Mouse (Mus musculus) forebrain, embryonic 12.5 days (tissue): Measurements from ENCODE around the gene Dmbt1. TPM values are rescaled to one million over a fixed set of nuclear protein-coding genes. Genes with fewer than 3 reads are reported as not detected.
"Not testable (repeated sequence)": the region's sequence is repeated elsewhere in the genome, so short reads cannot be mapped to it uniquely, and the experiment has no call there.

Experiments
- ATAC-seq: fragments of 200-750 bp; cut with Nextera tagmentation; 2 replicates; pipeline ENCODE4 v1.8.0; 2017; ENCODE audit warnings: moderate TSS enrichment; ENCODE audit not compliant: low FRiP score
- H3K27ac ChIP-seq: fragments of 300-500 bp; sonication (generic); 2 replicates; pipeline ENCODE4 v1.5.1; 2016; ENCODE audit warnings: mild to moderate bottlenecking
- H3K27me3 ChIP-seq: fragments of 300-500 bp; sonication (generic); 2 replicates; pipeline ENCODE4 v1.6.1; 2016; ENCODE audit warnings: mild to moderate bottlenecking
- H3K36me3 ChIP-seq: fragments of 300-500 bp; sonication (generic); replicated peaks from 2 replicates; pipeline ENCODE4 v1.6.1; 2016; ENCODE audit warnings: mild to moderate bottlenecking
- H3K4me1 ChIP-seq: fragments of 300-500 bp; sonication (generic); 2 replicates; pipeline ENCODE4 v1.6.1; 2016
- H3K4me2 ChIP-seq: fragments of 300-500 bp; sonication (generic); 2 replicates; pipeline ENCODE4 v1.6.1; 2016; ENCODE audit warnings: mild to moderate bottlenecking, moderate library complexity
- H3K4me3 ChIP-seq: fragments of 300-500 bp; sonication (generic); replicated peaks from 2 replicates; pipeline ENCODE4 v1.5.1; 2016; ENCODE audit warnings: mild to moderate bottlenecking
- H3K9ac ChIP-seq: fragments of 300-500 bp; sonication (generic); 2 replicates; pipeline ENCODE4 v1.6.1; 2016; ENCODE audit warnings: mild to moderate bottlenecking
- H3K9me3 ChIP-seq: fragments of 300-500 bp; sonication (generic); 2 replicates; pipeline ENCODE4 v1.6.1; 2016
- WGBS: fragments of 180-500 bp; shearing (Covaris S2); methylation state at CpG from one replicate; pipeline ENCODE4 v1.1.7; 2016; 5-methylcytosine and 5-hydroxymethylcytosine counted together
- polyA plus RNA-seq: library from polyadenylated mRNA; unstranded; fragments of >200 nt; fragmentation: Nextera tagmentation; extraction: Ambion mirVana; gene quantifications from 2 replicates; pipeline ENCODE4 v1.2.1, GENCODE M21; 2016

Gene Dmbt1
- polyA plus RNA-seq, 1 experiment from 2014 or later = not detected

DNA sequence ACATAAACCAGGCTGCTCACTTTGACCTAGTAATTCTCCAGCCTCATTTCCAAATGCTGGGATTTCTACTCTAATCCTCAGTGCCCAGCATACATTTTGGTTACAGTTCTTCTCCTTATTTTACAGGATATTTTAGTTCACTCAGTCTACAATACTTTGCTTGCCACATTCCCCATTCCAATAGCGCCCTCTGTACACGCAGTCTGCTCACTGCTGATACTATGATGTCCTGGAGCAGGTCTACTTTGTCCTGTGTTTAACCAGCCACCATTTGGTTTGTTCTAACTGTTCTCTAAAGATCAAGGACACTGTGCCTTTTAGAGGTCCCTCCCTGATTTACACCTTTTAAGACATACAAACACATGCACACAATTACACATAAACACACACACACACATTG is 28.0 kb downstream of the Dmbt1 start:
- H3K27me3 ChIP-seq, H3K9me3 ChIP-seq, H3K4me1 ChIP-seq, H3K27ac ChIP-seq, ATAC-seq, H3K4me2 ChIP-seq, H3K4me3 ChIP-seq, H3K36me3 ChIP-seq, H3K9ac ChIP-seq: not testable (repeated sequence)
- WGBS = 75% methylated on average over 2 of the region's 2 CpGs

DNA sequence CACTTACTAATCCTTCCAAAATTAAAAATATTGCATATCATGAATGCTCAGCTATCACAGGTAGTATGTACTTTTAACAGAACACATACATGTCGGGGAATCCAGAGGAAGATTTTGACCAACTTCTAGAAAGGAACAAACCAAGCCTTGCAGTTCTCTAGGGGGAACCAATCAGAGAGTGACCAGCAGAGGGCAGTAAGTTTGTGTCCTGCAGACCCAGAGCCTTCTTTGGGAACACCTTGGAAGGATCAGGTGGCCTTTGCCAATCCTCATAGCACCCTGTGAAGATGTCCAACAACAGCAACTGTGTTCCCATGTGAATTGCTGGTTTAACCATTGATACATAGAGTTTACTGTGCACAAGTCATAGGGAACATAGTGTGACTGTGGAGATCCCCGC is 30.7 kb downstream of the Dmbt1 start:
- Histone ChIP-seq H3K9ac (no peak overlapping the region), H3K36me3 (no peaks in the 10 kb centered on the region), H3K4me1 (no peaks in the 10 kb centered on the region), H3K4me2 (no peak overlapping the region), H3K9me3 (no peaks in the 10 kb centered on the region), H3K4me3 (no peak overlapping the region), H3K27ac (no peak overlapping the region), H3K27me3 (no peaks in the 10 kb centered on the region)
- 83% methylated on average over 2 of the region's 2 CpGs for WGBS
- ATAC-seq = no peak

DNA sequence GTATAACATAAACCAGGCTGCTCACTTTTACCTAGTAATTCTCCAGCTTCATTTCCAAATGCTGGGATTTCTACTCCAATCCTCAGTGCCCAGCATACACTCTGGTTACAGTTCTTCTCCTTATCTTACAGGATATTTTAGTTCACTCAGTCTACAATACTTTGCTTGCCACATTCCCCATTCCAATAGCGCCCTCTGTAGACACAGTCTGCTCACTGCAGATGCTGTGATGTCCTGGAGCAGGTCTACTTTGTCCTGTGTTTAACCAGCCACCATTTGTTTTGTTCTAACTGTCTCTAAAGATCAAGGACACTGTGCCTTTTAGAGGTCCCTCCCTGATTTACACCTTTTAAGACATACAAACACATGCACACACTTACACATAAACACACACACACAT is 36.3 kb downstream of the Dmbt1 start:
- not testable (repeated sequence) for ATAC-seq, H3K9me3 ChIP-seq, H3K27me3 ChIP-seq, H3K4me1 ChIP-seq, H3K4me2 ChIP-seq, H3K4me3 ChIP-seq, H3K36me3 ChIP-seq, H3K27ac ChIP-seq, H3K9ac ChIP-seq
- WGBS = 0% methylated on average over 1 of the region's 1 CpGs

- not testable (repeated sequence) for H3K27me3 ChIP-seq
- 88% methylated on average over 3 of the region's 3 CpGs for WGBS
These were observed 41.6 kb downstream of the Dmbt1 start for GRCm38 (mm10) chr7:131073476-131073875.

GRCm38 (mm10) chr7:131074098-131074497 is 42.2 kb downstream of the Dmbt1 start:
- ATAC-seq, H3K9ac ChIP-seq, H3K36me3 ChIP-seq, H3K4me3 ChIP-seq, H3K4me1 ChIP-seq, H3K9me3 ChIP-seq, H3K27ac ChIP-seq, H3K27me3 ChIP-seq, H3K4me2 ChIP-seq: not testable (repeated sequence)
- 78% methylated on average over 6 of the region's 6 CpGs for WGBS

More at GRCm38 (mm10) chr7:131073476-131073875, 41.6 kb downstream of the Dmbt1 start:
- not testable (repeated sequence) for ATAC-seq, H3K9me3 ChIP-seq, H3K4me3 ChIP-seq, H3K27ac ChIP-seq, H3K4me1 ChIP-seq, H3K4me2 ChIP-seq, H3K36me3 ChIP-seq, H3K9ac ChIP-seq

- WGBS = 6% methylated on average over 1 of the region's 1 CpGs
- Histone ChIP-seq H3K36me3 (no peaks in the 10 kb centered on the region), H3K4me2 (no peak overlapping the region), H3K27me3 (no peaks in the 10 kb centered on the region), H3K4me1 (no peaks in the 10 kb centered on the region), H3K4me3 (no peak overlapping the region), H3K27ac (no peak overlapping the region), H3K9ac (no peak overlapping the region), H3K9me3 (no peaks in the 10 kb centered on the region)
- no peak for ATAC-seq
These were observed 44.1 kb downstream of the Dmbt1 start for GRCm38 (mm10) chr7:131075956-131076355.

DNA sequence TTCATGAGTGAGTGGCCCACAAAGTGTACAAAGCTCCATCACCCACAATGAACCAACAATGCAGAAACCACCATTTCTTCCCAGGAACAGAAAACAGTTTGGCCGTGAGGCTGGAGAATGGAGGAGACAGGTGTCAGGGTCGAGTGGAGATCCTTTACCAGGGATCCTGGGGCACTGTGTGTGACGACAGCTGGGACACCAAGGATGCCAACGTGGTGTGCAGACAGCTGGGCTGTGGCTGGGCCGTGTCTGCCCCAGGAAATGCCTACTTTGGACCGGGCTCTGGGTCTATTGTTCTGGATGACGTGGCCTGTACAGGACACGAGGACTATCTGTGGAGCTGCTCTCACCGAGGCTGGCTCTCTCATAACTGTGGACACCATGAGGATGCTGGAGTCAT is 50.5 kb downstream of the Dmbt1 start:
- H3K27me3 ChIP-seq, H3K9ac ChIP-seq, H3K27ac ChIP-seq, ATAC-seq, H3K4me2 ChIP-seq, H3K4me3 ChIP-seq, H3K4me1 ChIP-seq, H3K9me3 ChIP-seq, H3K36me3 ChIP-seq: not testable (repeated sequence)
- 83% methylated on average over 9 of the region's 9 CpGs for WGBS

GRCm38 (mm10) chr7:131112486-131112885 is 80.6 kb downstream of the Dmbt1 start:
- 40% methylated on average over 3 of the region's 3 CpGs for WGBS
- Histone ChIP-seq H3K27ac (no peak overlapping the region), H3K9ac (no peak overlapping the region), H3K9me3 (no peaks in the 10 kb centered on the region), H3K4me1 (no peaks in the 10 kb centered on the region), H3K4me3 (no peak overlapping the region), H3K27me3 (no peaks in the 10 kb centered on the region), H3K36me3 (no peaks in the 10 kb centered on the region), H3K4me2 (no peak overlapping the region)
- no peak for ATAC-seq

DNA sequence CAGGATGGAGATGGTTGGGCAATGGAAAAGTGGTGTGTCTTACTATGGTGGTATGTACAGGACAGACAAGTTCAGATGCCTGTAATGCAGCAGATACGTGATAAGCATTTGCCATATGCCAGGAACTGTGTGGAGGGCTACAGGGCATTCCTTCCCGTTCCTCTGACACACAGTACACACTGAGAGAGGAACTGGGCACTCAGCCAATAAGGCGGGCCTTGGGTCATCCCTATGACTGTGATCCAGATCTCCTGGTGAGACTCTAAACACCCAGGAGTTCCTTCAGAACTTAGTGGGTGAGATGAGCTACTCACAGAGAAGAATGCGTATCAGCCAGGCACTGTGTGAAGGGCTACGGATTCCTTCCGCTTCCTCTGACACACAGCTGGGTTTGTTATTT is 81.8 kb downstream of the Dmbt1 start:
- no peaks in the 10 kb centered on the region for H3K27me3 ChIP-seq
- no peak overlapping the region for H3K4me2 ChIP-seq
- no peak for ATAC-seq
- H3K4me3 ChIP-seq = no peak overlapping the region
- H3K9me3 ChIP-seq = no peaks in the 10 kb centered on the region
- WGBS = 85% methylated on average over 6 of the region's 6 CpGs
- no peaks in the 10 kb centered on the region for H3K36me3 ChIP-seq
- no peak overlapping the region for H3K9ac ChIP-seq
- no peaks in the 10 kb centered on the region for H3K4me1 ChIP-seq
- H3K27ac ChIP-seq = no peak overlapping the region

DNA sequence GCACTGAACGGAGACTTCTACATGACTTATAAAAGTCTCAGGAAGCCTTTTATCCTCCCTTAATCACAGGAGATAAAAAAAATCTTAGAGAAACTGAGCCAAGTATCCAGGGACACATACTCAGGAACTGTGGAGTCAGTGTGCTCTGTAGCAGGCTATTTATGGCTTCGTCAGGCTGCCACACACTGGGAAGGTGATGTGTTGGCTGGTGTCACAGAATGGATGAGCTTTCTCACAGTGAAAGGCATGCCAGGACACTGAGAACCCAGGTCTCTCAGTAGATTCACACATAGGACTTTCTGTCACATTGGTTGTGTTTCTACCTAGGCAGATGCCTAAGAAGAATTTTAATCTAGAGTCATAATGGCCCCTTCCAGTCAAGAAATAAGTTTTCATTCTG is 82.6 kb downstream of the Dmbt1 start:
- Histone ChIP-seq H3K9ac (no peak overlapping the region), H3K4me2 (no peak overlapping the region), H3K27me3 (no peaks in the 10 kb centered on the region), H3K4me3 (no peak overlapping the region), H3K36me3 (no peaks in the 10 kb centered on the region), H3K4me1 (no peaks in the 10 kb centered on the region), H3K27ac (no peak overlapping the region), H3K9me3 (no peaks in the 10 kb centered on the region)
- no peak for ATAC-seq
- 81% methylated on average over 2 of the region's 2 CpGs for WGBS

DNA sequence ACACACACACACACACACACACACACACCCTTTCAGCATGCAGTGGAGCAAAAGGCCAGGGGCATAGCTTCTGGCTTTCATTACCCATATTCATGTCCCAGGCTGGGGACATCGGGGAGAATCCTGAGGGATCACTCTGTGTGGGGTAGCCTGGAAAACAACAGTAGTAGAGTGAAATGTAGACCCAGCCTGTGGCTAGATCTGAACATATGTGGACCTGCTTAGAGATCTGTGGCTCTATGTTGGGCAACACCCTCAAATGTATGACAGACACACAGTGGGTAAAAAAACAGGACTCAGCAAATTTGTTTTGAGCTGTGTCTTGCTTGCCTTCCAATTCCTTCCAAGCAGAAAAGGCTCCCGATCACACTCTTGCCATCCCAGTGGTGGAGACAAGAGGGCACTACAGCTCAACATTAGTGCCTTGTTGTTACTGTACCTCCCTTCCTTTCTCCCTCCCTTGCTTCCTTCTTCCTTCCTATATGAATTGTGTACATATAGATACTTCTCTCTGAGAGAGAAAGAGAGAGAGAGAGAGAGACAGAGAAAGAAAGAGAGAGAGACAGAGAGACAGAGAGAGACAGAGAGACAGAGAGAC is 90.5 kb downstream of the Dmbt1 start:
- Histone ChIP-seq H3K9ac (no peak overlapping the region), H3K27ac (no peak overlapping the region), H3K4me1 (no peaks in the 10 kb centered on the region), H3K4me3 (no peak overlapping the region), H3K4me2 (no peak overlapping the region), H3K27me3 (no peaks in the 10 kb centered on the region), H3K36me3 (no peaks in the 10 kb centered on the region), H3K9me3 (no peaks in the 10 kb centered on the region)
- 82% methylated on average over 2 of the region's 2 CpGs for WGBS
- ATAC-seq = no peak

- 77% methylated on average over 12 of the region's 12 CpGs for WGBS
- ATAC-seq = no peak
These were observed 98.2 kb downstream of the Dmbt1 start for GRCm38 (mm10) chr7:131130021-131130420.

DNA sequence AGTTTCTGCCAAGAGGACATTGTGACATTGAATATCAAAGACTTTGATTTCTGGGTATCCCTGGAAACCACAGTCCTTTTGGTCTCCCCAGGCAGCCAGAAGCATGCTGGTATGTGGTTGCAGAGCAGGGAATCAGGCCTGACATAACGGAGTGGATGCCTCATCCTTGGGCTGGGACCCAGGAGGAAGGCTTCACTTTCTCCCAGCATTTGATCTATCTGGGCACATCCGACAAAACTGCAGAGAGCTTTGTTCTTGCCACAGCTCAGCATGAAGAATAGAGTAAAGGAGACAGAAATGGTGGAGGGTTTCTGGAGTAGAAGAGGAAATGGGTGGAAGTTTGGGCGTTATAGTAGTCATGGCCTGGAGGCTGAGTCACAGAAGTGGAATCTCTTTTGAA is 101.3 kb downstream of the Dmbt1 start:
- H3K9me3 ChIP-seq = no peaks in the 10 kb centered on the region
- no peak overlapping the region for H3K9ac ChIP-seq
- no peak overlapping the region for H3K4me2 ChIP-seq
- no peaks in the 10 kb centered on the region for H3K36me3 ChIP-seq
- ATAC-seq = no peak
- no peaks in the 10 kb centered on the region for H3K27me3 ChIP-seq
- H3K27ac ChIP-seq = no peak overlapping the region
- WGBS = 86% methylated on average over 3 of the region's 3 CpGs
- H3K4me3 ChIP-seq = no peak overlapping the region
- H3K4me1 ChIP-seq = no peaks in the 10 kb centered on the region

More at GRCm38 (mm10) chr7:131130021-131130420, 98.2 kb downstream of the Dmbt1 start:
- no peaks in the 10 kb centered on the region for H3K27me3 ChIP-seq
- no peak overlapping the region for H3K4me3 ChIP-seq
- H3K27ac ChIP-seq = no peak overlapping the region
- H3K9me3 ChIP-seq = no peaks in the 10 kb centered on the region
- no peak overlapping the region for H3K4me2 ChIP-seq
- no peaks in the 10 kb centered on the region for H3K4me1 ChIP-seq
- no peaks in the 10 kb centered on the region for H3K36me3 ChIP-seq
- H3K9ac ChIP-seq = no peak overlapping the region
